Mouse (Mus musculus) heart, postnatal 0 days (tissue): ENCODE data around the gene Pgbd5.

Experiments used
- CTCF ChIP-seq: IDR thresholded peaks from 2 replicates; pipeline ENCODE4 v1.5.1; 2016; ENCODE audit warnings: antibody characterized with exemption, control low read depth, low read depth
- EP300 ChIP-seq: IDR thresholded peaks from 2 replicates; pipeline ENCODE4 v1.6.1; 2016; ENCODE audit warnings: antibody characterized with exemption, low read depth

- TF ChIP-seq CTCF (no peak), EP300 (no peak)
These were observed 48.3 kb downstream of the Pgbd5 start for GRCm38 (mm10) chr8:124391191-124391590.
